Mouse (Mus musculus) thymus, adult 2 months (tissue): Measurements from ENCODE around the gene Nucb2. TPM values are rescaled to one million over a fixed set of nuclear protein-coding genes. Genes with fewer than 3 reads are reported as not detected.

ENCODE experiments used
- DNase-seq: peaks from one replicate; pipeline ENCODE4 v3.0.0; 2021
- H3K27ac ChIP-seq: fragments of 200-500 bp; 2 replicates; pipeline ENCODE4 v1.5.1; 2012; ENCODE audit warnings: low read length, control low read depth; ENCODE audit not compliant: control insufficient read depth, insufficient read depth
- H3K27me3 ChIP-seq: fragments of 200-500 bp; 2 replicates; pipeline ENCODE4 v1.6.1; 2012; ENCODE audit warnings: mild to moderate bottlenecking, low read length, moderate library complexity, mixed read lengths; ENCODE audit not compliant: control insufficient read depth, insufficient read depth
- H3K36me3 ChIP-seq: fragments of 200-500 bp; 2 replicates; pipeline ENCODE4 v1.6.1; 2012; ENCODE audit warnings: mild to moderate bottlenecking, low read length, moderate library complexity; ENCODE audit not compliant: control insufficient read depth, insufficient read depth
- H3K4me1 ChIP-seq: fragments of 200-500 bp; replicated peaks from 2 replicates; pipeline ENCODE4 v1.6.1; 2012; ENCODE audit warnings: low read length; ENCODE audit not compliant: control insufficient read depth, insufficient read depth
- H3K4me3 ChIP-seq: fragments of 200-500 bp; 2 replicates; pipeline ENCODE4 v1.5.1; 2012; ENCODE audit warnings: mild to moderate bottlenecking, low read length, control low read depth, moderate library complexity; ENCODE audit not compliant: control insufficient read depth, insufficient read depth
- CTCF ChIP-seq: fragments of 200-500 bp; IDR thresholded peaks from 2 replicates; pipeline ENCODE4 v1.5.1; 2012; ENCODE audit warnings: mild to moderate bottlenecking, control low read depth, low read length, moderate library complexity, borderline replicate concordance; ENCODE audit not compliant: control insufficient read depth, poor library complexity, insufficient read depth; ENCODE audit errors: extremely low read depth
- POLR2A ChIP-seq: fragments of 200-500 bp; IDR thresholded peaks from 2 replicates; pipeline ENCODE4 v1.6.1; 2012; ENCODE audit warnings: mild to moderate bottlenecking, low read length, control low read depth, moderate library complexity; ENCODE audit not compliant: control insufficient read depth, poor library complexity, insufficient read depth; ENCODE audit errors: extremely low read depth
- WGBS: fragments of 180-500 bp; shearing (Covaris S2); methylation state at CpG from one replicate; pipeline ENCODE4 v1.1.7; 2018; 5-methylcytosine and 5-hydroxymethylcytosine counted together
- polyA plus RNA-seq: library from polyadenylated mRNA; depleted of rRNA; stranded (reverse); fragments of >200 nt; gene quantifications from 2 replicates; pipeline ENCODE4 v1.2.3, GENCODE M21; 2012

The Nucb2 gene
- polyA plus RNA-seq, 1 experiment: 1.2 TPM

GRCm38 (mm10) chr7:116476264-116476663 lies 27.9 kb upstream of the Nucb2 start:
- H3K4me3 ChIP-seq: no peak overlapping the region
- H3K27ac ChIP-seq: no peak overlapping the region
- H3K36me3 ChIP-seq: no peaks in the 10 kb centered on the region
- no peak for DNase-seq
- H3K27me3 ChIP-seq: no peaks in the 10 kb centered on the region
- no peak for TF ChIP-seq POLR2A
- TF ChIP-seq CTCF: no peak
- WGBS: 19% methylated on average over 5 of the region's 5 CpGs
- H3K4me1 ChIP-seq: no peaks in the 10 kb centered on the region

GRCm38 (mm10) chr7:116483106-116483505 lies 21.1 kb upstream of the Nucb2 start:
- TF ChIP-seq CTCF: no peak
- no peak for TF ChIP-seq POLR2A
- no peak for DNase-seq
- 33% methylated on average over 1 of the region's 1 CpGs for WGBS

GRCm38 (mm10) chr7:116483782-116484181 lies 20.4 kb upstream of the Nucb2 start:
- 53% methylated on average over 5 of the region's 5 CpGs for WGBS
- no peak for TF ChIP-seq POLR2A
- TF ChIP-seq CTCF: no peak
- Histone ChIP-seq H3K27ac (no peak overlapping the region), H3K4me1 (no peaks in the 10 kb centered on the region), H3K36me3 (no peaks in the 10 kb centered on the region), H3K27me3 (no peaks in the 10 kb centered on the region), H3K4me3 (no peak overlapping the region)
- no peak for DNase-seq

More at GRCm38 (mm10) chr7:116483106-116483505, 21.1 kb upstream of the Nucb2 start:
- H3K27me3 ChIP-seq: no peaks in the 10 kb centered on the region
- no peaks in the 10 kb centered on the region for H3K36me3 ChIP-seq
- H3K4me1 ChIP-seq: no peaks in the 10 kb centered on the region
- no peak overlapping the region for H3K4me3 ChIP-seq
- no peak overlapping the region for H3K27ac ChIP-seq

- H3K4me3 ChIP-seq: no peak overlapping the region
- H3K27ac ChIP-seq: no peak overlapping the region
- no peak for TF ChIP-seq POLR2A
- no peak for TF ChIP-seq CTCF
Observed at GRCm38 (mm10) chr7:116484213-116484612, 20.0 kb upstream of the Nucb2 start.

GRCm38 (mm10) chr7:116485062-116485601 lies 19.0 kb upstream of the Nucb2 start:
- TF ChIP-seq CTCF: no peak
- TF ChIP-seq POLR2A: no peak
- H3K4me1 ChIP-seq: no peaks in the 10 kb centered on the region
- no peak overlapping the region for H3K4me3 ChIP-seq
- WGBS: 90% methylated on average over 1 of the region's 1 CpGs
- H3K36me3 ChIP-seq: no peaks in the 10 kb centered on the region
- no peak for DNase-seq
- H3K27me3 ChIP-seq: no peaks in the 10 kb centered on the region
- no peak overlapping the region for H3K27ac ChIP-seq

More at GRCm38 (mm10) chr7:116484213-116484612, 20.0 kb upstream of the Nucb2 start:
- H3K27me3 ChIP-seq: no peaks in the 10 kb centered on the region
- H3K36me3 ChIP-seq: no peaks in the 10 kb centered on the region
- H3K4me1 ChIP-seq: no peaks in the 10 kb centered on the region
- DNase-seq: no peak
- 1% methylated on average over 5 of the region's 5 CpGs for WGBS

- no peak for TF ChIP-seq CTCF
- no peak for TF ChIP-seq POLR2A
- DNase-seq: no peak
- no peak overlapping the region for H3K4me3 ChIP-seq
- H3K27me3 ChIP-seq: no peaks in the 10 kb centered on the region
- H3K27ac ChIP-seq: no peak overlapping the region
- no peaks in the 10 kb centered on the region for H3K4me1 ChIP-seq
- H3K36me3 ChIP-seq: no peaks in the 10 kb centered on the region
- WGBS: 55% methylated on average over 4 of the region's 4 CpGs
Observed at GRCm38 (mm10) chr7:116491113-116491512, 13.1 kb upstream of the Nucb2 start.
